Comparison of ENCODE assay signal across 8 mouse cellular contexts in genomic region chr8:106893481-106894156, GRCm38 (mm10). TPM values are rescaled to one million over a fixed set of nuclear protein-coding genes. Genes with fewer than 3 reads are reported as not detected.
DNase-seq lines count a peak whose midpoint lies in the region; ATAC-seq and TF ChIP-seq lines count a peak whose summit lies in the region.

Utp4 (plus strand) TSS chr8:106893636.

- peak; percentile 90 for ATAC-seq in embryonic facial prominence, embryonic 13.5 days (ENCODE audit: insufficient number of reproducible peaks, insufficient read depth, low FRiP score, low TSS enrichment, low read depth)
- ATAC-seq in limb, embryonic 14.5 days (ENCODE audit: low FRiP score, low read depth): peak; percentile 92
- peak; percentile 97 for ATAC-seq in midbrain, embryonic 16.5 days

- under 1% methylated on average over 63 of the region's 63 CpGs for WGBS in embryonic facial prominence, embryonic 13.5 days
- WGBS in kidney, adult 2 months: under 1% methylated on average over 63 of the region's 63 CpGs
- 0% methylated on average over 37 of the region's 63 CpGs for WGBS in limb, embryonic 14.5 days
- WGBS in midbrain, embryonic 16.5 days: under 1% methylated on average over 63 of the region's 63 CpGs
- under 1% methylated on average over 63 of the region's 63 CpGs for WGBS in spleen, adult 2 months

- TF ChIP-seq POLR2A in kidney, adult 2 months (IDR thresholded peaks at IDR 0.05; ENCODE audit: low read depth, low read length): peak; percentile 54
- TF ChIP-seq POLR2A in limb, embryonic 14.5 days (IDR thresholded peaks at IDR 0.05; ENCODE audit: borderline replicate concordance, extremely low read depth, insufficient read depth, insufficient read length): peak; percentile 61; the same call in 1 of the 2 replicates
- TF ChIP-seq POLR2A in spleen, adult 2 months (IDR thresholded peaks at IDR 0.05; ENCODE audit: low read depth, low read length): peak; percentile 51

- peaks cover 38% of the 10 kb centered on the region for H3K36me3 ChIP-seq in embryonic facial prominence, embryonic 13.5 days
- H3K36me3 ChIP-seq in kidney, adult 2 months (ENCODE audit: control insufficient read depth, insufficient read depth, low read length): no peaks in the 10 kb centered on the region; the same call in none of the 2 replicates
- H3K36me3 ChIP-seq in limb, embryonic 14.5 days (ENCODE audit: control insufficient read depth, insufficient read depth, low read length): peaks cover 41% of the 10 kb centered on the region
- H3K36me3 ChIP-seq in midbrain, embryonic 16.5 days (ENCODE audit: control insufficient read depth, insufficient read depth, low read length): no peaks in the 10 kb centered on the region; the same call in 1 of the 2 replicates
- H3K36me3 ChIP-seq in spleen, adult 2 months (ENCODE audit: control insufficient read depth, insufficient read depth, low read length): peaks cover 6% of the 10 kb centered on the region

- H3K9me3 ChIP-seq in embryonic facial prominence, embryonic 13.5 days: no peaks in the 10 kb centered on the region
- H3K9me3 ChIP-seq in limb, embryonic 14.5 days (ENCODE audit: control insufficient read depth, low read length): no peaks in the 10 kb centered on the region
- no peaks in the 10 kb centered on the region for H3K9me3 ChIP-seq in midbrain, embryonic 16.5 days (replicated peaks; ENCODE audit: control insufficient read depth, low read length, poor library complexity, severe bottlenecking)

- no peaks in the 10 kb centered on the region for H3K27me3 ChIP-seq in embryonic facial prominence, embryonic 13.5 days
- H3K27me3 ChIP-seq in kidney, adult 2 months (replicated peaks; ENCODE audit: control insufficient read depth, insufficient read depth, low read length): no peaks in the 10 kb centered on the region
- H3K27me3 ChIP-seq in limb, embryonic 14.5 days (ENCODE audit: control insufficient read depth, insufficient read depth, low read length): no peaks in the 10 kb centered on the region
- no peaks in the 10 kb centered on the region for H3K27me3 ChIP-seq in midbrain, embryonic 16.5 days (ENCODE audit: control insufficient read depth, insufficient read depth, low read depth, low read length)
- no peaks in the 10 kb centered on the region for H3K27me3 ChIP-seq in spleen, adult 2 months (ENCODE audit: control insufficient read depth, insufficient read depth, low read length)

- H3K4me1 ChIP-seq in embryonic facial prominence, embryonic 13.5 days: peaks cover 29% of the 10 kb centered on the region
- H3K4me1 ChIP-seq in kidney, adult 2 months (ENCODE audit: control insufficient read depth, insufficient read depth, low read length): peaks cover 10% of the 10 kb centered on the region; the same call in 1 of the 2 replicates
- H3K4me1 ChIP-seq in limb, embryonic 14.5 days (ENCODE audit: control insufficient read depth, insufficient read depth, low read length): peaks cover 12% of the 10 kb centered on the region
- peaks cover 23% of the 10 kb centered on the region for H3K4me1 ChIP-seq in midbrain, embryonic 16.5 days (ENCODE audit: control insufficient read depth, insufficient read depth, low read length)
- no peaks in the 10 kb centered on the region; the same call in none of the 2 replicates for H3K4me1 ChIP-seq in spleen, adult 2 months (ENCODE audit: control insufficient read depth, insufficient read depth, insufficient read length)

- peak within 1 kb of the TSS; percentile 88 for H3K4me3 ChIP-seq in embryonic facial prominence, embryonic 13.5 days
- peak within 1 kb of the TSS; percentile 100 for H3K4me3 ChIP-seq in kidney, adult 2 months (ENCODE audit: insufficient read depth, low read depth, low read length)
- H3K4me3 ChIP-seq in limb, embryonic 14.5 days (replicated peaks; ENCODE audit: low read length): peak within 1 kb of the TSS; percentile 94
- H3K4me3 ChIP-seq in midbrain, embryonic 16.5 days (ENCODE audit: low read depth, low read length): peak within 1 kb of the TSS; percentile 97
- H3K4me3 ChIP-seq in spleen, adult 2 months (ENCODE audit: extremely low read depth, insufficient read depth, insufficient read length): peak within 1 kb of the TSS; percentile 72

- peak within 1 kb of the TSS; percentile 68 for H3K4me2 ChIP-seq in embryonic facial prominence, embryonic 13.5 days
- H3K4me2 ChIP-seq in limb, embryonic 14.5 days (replicated peaks; ENCODE audit: low read depth, low read length, severe bottlenecking): peak within 1 kb of the TSS; percentile 80
- H3K4me2 ChIP-seq in midbrain, embryonic 16.5 days (ENCODE audit: low read length): peak within 1 kb of the TSS; percentile 93

- TF ChIP-seq CTCF in kidney, adult 2 months (conservative IDR thresholded peaks at IDR 0.05; ENCODE audit: insufficient read depth, insufficient read length, low read depth, low read length): no peak
- TF ChIP-seq CTCF in spleen, adult 2 months (IDR thresholded peaks at IDR 0.05; ENCODE audit: extremely low read depth, insufficient read depth, insufficient read length, insufficient replicate concordance): no peak

- peak; percentile 88 to 93 for DNase-seq in B cell, adult 2 months
- DNase-seq in adrenal gland, postnatal 4 days (ENCODE audit: low spot score in 2 of 2): peak; percentile 74 to 76
- peak; percentile 89 to 91 for DNase-seq in heart, adult 18-20 months
- peak; percentile 91 for DNase-seq in kidney, adult 2 months
- DNase-seq in limb, embryonic 14.5 days (ENCODE audit: low spot score): peak; percentile 69
- peak; percentile 73 to 85 for DNase-seq in spleen, adult 2 months (ENCODE audit: low read depth in 1 of 2, low spot score in 2 of 2)

- peak within 1 kb of the TSS; percentile 97 for H3K9ac ChIP-seq in embryonic facial prominence, embryonic 13.5 days
- H3K9ac ChIP-seq in limb, embryonic 14.5 days (ENCODE audit: low read depth, low read length, severe bottlenecking): peak within 1 kb of the TSS; percentile 97
- H3K9ac ChIP-seq in midbrain, embryonic 16.5 days (ENCODE audit: low read depth, low read length): peak within 1 kb of the TSS; percentile 96

- peak within 1 kb of the TSS; percentile 98 for H3K27ac ChIP-seq in embryonic facial prominence, embryonic 13.5 days
- H3K27ac ChIP-seq in kidney, adult 2 months (ENCODE audit: insufficient read depth, low read depth, low read length): peak within 1 kb of the TSS; percentile 84
- peak within 1 kb of the TSS; percentile 95 for H3K27ac ChIP-seq in limb, embryonic 14.5 days (replicated peaks; ENCODE audit: low read depth, low read length)
- H3K27ac ChIP-seq in midbrain, embryonic 16.5 days (ENCODE audit: low read length): peak within 1 kb of the TSS; percentile 95
- H3K27ac ChIP-seq in spleen, adult 2 months (ENCODE audit: insufficient read depth, low read length): peak within 1 kb of the TSS; percentile 94

RNA-seq across cellular contexts. Expression of gene Utp4, which starts in this region (rescaled TPM):
- total RNA-seq in adrenal gland, postnatal 4 days (2021): 10 to 100 TPM; 45.1 to 47.0 TPM
- polyA plus RNA-seq in embryonic facial prominence, embryonic 13.5 days (2015; fragmentation: Nextera tagmentation; extraction: Ambion mirVana): 74.4 and 76.9 TPM in 2 replicates
- 10 to 100 TPM; 21.4 to 22.7 TPM for total RNA-seq in heart, adult 18-20 months (2021)
- 24.1 and 24.5 TPM in 2 replicates for polyA plus RNA-seq in kidney, adult 2 months (2012; rRNA removed)
- 50.7 and 53.3 TPM in 2 replicates for polyA plus RNA-seq in limb, embryonic 14.5 days (2012; rRNA removed)
- 61.9 and 64.0 TPM in 2 replicates for polyA plus RNA-seq in limb, embryonic 14.5 days (2014; fragmentation: Nextera tagmentation; extraction: Ambion mirVana)
- polyA plus RNA-seq in midbrain, embryonic 16.5 days (2015; fragmentation: Nextera tagmentation; extraction: Ambion mirVana): 42.3 and 46.2 TPM in 2 replicates
- 13.6 and 15.5 TPM in 2 replicates for polyA plus RNA-seq in spleen, adult 2 months (2012; rRNA removed)

Comparison
In these comparisons a context has a peak if more than half of its experiments do, and no peak if none do; other contexts are left out.
1. Peak in every context shown above with its lines: DNase-seq, ATAC-seq, H3K4me3 ChIP-seq and H3K27ac ChIP-seq.